Mouse (Mus musculus): ENCODE data around the gene Gda. TPM values are rescaled to one million over a fixed set of nuclear protein-coding genes. Genes with fewer than 3 reads are reported as not detected.

The Gda gene
- polyA plus RNA-seq, 1 experiment from 2014 or later: 0.10 TPM

DNA sequence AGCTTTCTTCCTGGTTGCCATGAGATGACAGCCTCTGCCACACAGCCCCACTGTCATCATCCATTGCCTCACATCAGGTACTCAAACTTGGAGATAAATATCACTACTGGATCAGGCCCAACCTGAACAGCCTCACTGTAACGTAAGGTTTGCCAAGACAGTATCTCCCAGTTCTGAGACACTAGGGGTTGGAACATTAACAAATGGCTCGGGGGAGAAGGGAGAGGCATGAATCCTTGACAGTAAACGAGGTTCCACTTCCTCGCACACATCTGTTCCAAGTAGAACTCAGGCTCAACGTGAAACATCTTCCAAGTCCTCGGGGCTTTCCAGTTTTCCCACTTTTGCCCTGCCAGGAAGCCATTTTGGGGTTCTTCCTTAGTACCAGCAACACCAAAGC lies 123.6 kb downstream of the Gda start:
- Histone ChIP-seq H3K4me3 (no peak overlapping the region), H3K9ac (no peak overlapping the region), H3K36me3 (no peaks in the 10 kb centered on the region), H3K27me3 (replicated peaks) (no peaks in the 10 kb centered on the region), H3K27ac (no peak overlapping the region), H3K4me1 (no peaks in the 10 kb centered on the region), H3K4me2 (replicated peaks) (no peak overlapping the region), H3K9me3 (no peaks in the 10 kb centered on the region)
- ATAC-seq (ENCODE audit: low FRiP score, low read depth): no peak
- 83% methylated on average over 6 of the region's 6 CpGs for WGBS

GRCm38 (mm10) chr19:21346646-21347045 lies 126.6 kb downstream of the Gda start:
- Histone ChIP-seq H3K9me3 (no peaks in the 10 kb centered on the region), H3K27ac (no peak overlapping the region), H3K4me1 (no peaks in the 10 kb centered on the region), H3K4me2 (replicated peaks) (no peak overlapping the region), H3K4me3 (no peak overlapping the region), H3K27me3 (replicated peaks) (no peaks in the 10 kb centered on the region), H3K9ac (no peak overlapping the region), H3K36me3 (no peaks in the 10 kb centered on the region)
- ATAC-seq (ENCODE audit: low FRiP score, low read depth): no peak
- WGBS: 94% methylated on average over 6 of the region's 6 CpGs

Other genes with a start within 250 kb of the Gda start
- gene Zfand5, start 201.2 kb downstream of the Gda start, polyA plus RNA-seq (2016; fragmentation: Nextera tagmentation; extraction: Ambion mirVana): 195 and 221 TPM in 2 replicates
- 50.0 and 54.5 TPM in 2 replicates for gene 1110059E24Rik, start 179.5 kb upstream of the Gda start, polyA plus RNA-seq (2016; fragmentation: Nextera tagmentation; extraction: Ambion mirVana)
- 48.2 and 49.4 TPM in 2 replicates for gene Abhd17b, start 179.7 kb upstream of the Gda start, polyA plus RNA-seq (2016; fragmentation: Nextera tagmentation; extraction: Ambion mirVana)

Data from neural tube, embryonic 12.5 days (tissue).